Mouse (Mus musculus) C2C12 (cell line): ENCODE results near the gene Fto.

Experiments
- CTCF ChIP-seq: IDR thresholded peaks from one replicate; pipeline ENCODE4 v1.5.1; 2011; ENCODE audit not compliant: control insufficient read depth, insufficient read depth, insufficient read length
- FOSL1 ChIP-seq: IDR thresholded peaks from one replicate; pipeline ENCODE4 v1.8.0; 2011; ENCODE audit warnings: mild to moderate bottlenecking, low read length; ENCODE audit not compliant: poor library complexity, insufficient read depth, severe bottlenecking
- MAX ChIP-seq: IDR thresholded peaks from one replicate; pipeline ENCODE4 v1.6.1; 2011; ENCODE audit warnings: mild to moderate bottlenecking, control low read depth
- MYOD1 ChIP-seq: IDR thresholded peaks from one replicate; pipeline ENCODE4 v1.6.1; 2011; ENCODE audit warnings: low read depth; ENCODE audit not compliant: control insufficient read depth, insufficient read length
- MYOG ChIP-seq: IDR thresholded peaks from one replicate; pipeline ENCODE4 v1.6.1; 2011; ENCODE audit not compliant: control insufficient read depth, insufficient read length; ENCODE audit errors: extremely low read depth

DNA sequence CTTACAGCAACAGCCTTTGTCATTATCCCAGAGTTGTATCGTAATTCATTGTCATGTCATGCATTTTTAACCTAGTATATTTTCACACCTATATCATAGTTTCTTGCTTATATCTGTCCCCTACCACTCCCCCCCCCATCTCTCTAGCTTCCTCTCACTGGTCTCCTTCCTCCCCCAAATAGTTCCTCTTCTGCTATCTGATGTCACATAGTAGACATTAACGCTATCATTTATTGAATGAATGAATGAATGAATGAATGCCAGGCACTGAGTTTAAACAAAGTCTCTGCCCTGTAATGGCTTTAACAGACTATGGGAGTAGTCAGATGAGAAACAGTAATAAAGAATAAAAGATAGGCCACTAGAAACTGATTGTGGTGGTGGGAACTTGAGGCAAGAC, 983 bp upstream of the Fto start:
- TF ChIP-seq CTCF (no peak), MAX (no peak), MYOG (no peak), FOSL1 (no peak), MYOD1 (no peak)
